Mouse (Mus musculus) activated CD4-positive, CD25-positive, alpha-beta regulatory T cell, adult 9 weeks (primary cell): Measurements from ENCODE around the gene Plek. TPM values are rescaled to one million over a fixed set of nuclear protein-coding genes. Genes with fewer than 3 reads are reported as not detected.

ENCODE experiments used
- polyA plus RNA-seq: library from polyadenylated mRNA; unstranded; fragments of 100-300 nt; shearing (Covaris generic); gene quantifications from one replicate; pipeline ENCODE4 v1.2.1, GENCODE M21; 2017

Plek gene
- polyA plus RNA-seq: 6.0 TPM

DNA sequence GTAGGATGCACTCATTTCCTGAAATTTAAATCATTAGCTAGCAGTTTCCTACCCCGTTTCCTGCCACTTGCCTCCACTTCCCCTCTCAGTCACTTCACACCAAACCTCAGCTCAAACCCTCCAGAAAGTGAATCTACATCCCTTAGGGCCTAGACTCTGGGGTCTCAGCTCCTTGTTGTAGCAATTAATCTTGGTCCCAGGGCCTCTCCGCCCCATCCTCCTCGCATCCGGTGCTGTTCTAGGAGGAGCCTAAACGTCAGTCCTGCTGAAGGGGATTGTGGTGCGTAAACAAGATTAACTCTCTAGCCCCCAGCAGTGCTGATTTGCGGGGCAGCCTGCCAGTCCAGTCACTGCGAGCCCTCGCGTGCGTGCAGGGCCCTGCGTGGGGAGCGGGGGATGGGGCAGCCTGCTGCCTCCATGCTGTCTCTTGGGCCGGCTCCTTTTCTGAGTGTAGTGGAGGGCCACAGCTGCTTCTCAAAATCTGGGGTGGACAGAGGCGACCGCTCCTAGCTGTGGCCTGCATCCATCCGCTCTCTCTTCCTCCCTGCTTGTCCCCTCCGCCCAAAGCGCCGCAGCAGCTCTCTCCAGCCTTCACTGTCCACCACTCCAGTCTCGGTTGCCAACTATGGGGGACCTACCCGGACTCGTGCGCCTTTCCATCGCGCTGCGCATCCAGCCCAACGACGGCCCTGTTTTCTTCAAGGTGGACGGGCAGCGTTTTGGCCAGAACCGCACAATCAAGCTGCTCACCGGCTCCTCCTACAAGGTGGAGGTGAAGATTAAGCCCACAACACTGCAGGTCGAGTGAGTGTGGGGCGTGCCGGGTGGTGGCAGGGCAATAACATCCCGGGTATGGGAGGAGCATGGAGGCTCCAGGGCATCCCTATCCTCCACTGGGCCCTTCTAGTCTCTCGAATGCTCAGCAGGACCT is at the start of gene Plek, which contains the start of gene Cnrip1:
Gene Plek (minus strand): TSS at position 837 of the 931 bp plus-strand sequence.
Gene Cnrip1 (plus strand): TSS at position 42 of the 931 bp plus-strand sequence.

GRCm38 (mm10) chr11:16950976-16951760 is 101.0 kb downstream of the Plek start, which contains the start of gene Fbxo48:
Fbxo48 (plus strand) TSS chr11:16951375.

Other genes with a start within 250 kb of the Plek start
- 0.60 TPM for gene Fbxo48, start 101.0 kb downstream of the Plek start, polyA plus RNA-seq
- 11.6 TPM for gene Cnrip1, start 795 bp downstream of the Plek start, polyA plus RNA-seq
- gene Ppp3r1, start 106.9 kb upstream of the Plek start, polyA plus RNA-seq: 26.4 TPM
- 31.5 TPM for gene Wdr92, start 129.7 kb upstream of the Plek start, polyA plus RNA-seq
- 43.8 TPM for gene Pno1, start 159.2 kb upstream of the Plek start, polyA plus RNA-seq
- 58.9 TPM for gene C1d, start 205.2 kb upstream of the Plek start, polyA plus RNA-seq